Mouse (Mus musculus): ENCODE results near the gene Ier2.

DNA sequence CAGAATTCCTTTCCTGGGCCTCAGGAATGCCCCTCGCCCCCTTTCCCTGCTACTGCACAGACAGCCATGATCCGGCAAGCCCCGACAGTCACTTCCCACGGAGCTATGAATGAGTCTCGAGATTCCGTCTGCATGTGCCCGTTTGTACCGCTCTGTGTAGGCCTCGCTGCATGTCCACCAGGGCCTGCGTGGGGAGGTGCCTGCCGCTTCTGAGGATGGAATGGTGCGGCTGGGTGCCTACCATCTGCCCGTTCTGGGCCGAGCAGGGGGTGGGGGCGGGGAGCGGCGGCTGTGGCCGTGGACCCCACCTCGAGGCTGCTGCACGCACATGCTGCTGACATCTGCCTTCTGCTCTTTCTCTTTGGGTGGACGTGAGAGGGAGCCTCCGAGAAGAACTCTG lies 45.6 kb downstream of the Ier2 start:
- TF ChIP-seq CTCF (IDR thresholded peaks at IDR 0.05; ENCODE audit: borderline replicate concordance, extremely low read depth, insufficient read depth, insufficient read length): no peak
- no peak for TF ChIP-seq POLR2A (IDR thresholded peaks at IDR 0.05; ENCODE audit: borderline replicate concordance, extremely low read depth, insufficient read depth, insufficient read length, poor library complexity, severe bottlenecking)
